Mouse (Mus musculus) limb, embryonic 10.5 days (tissue): ENCODE measurements at regions not wholly inside any gene's neighbourhood (a gene's known extent, or its start where the extent isn't known, plus 50 kb on each side); places are given as distances from the start of the nearest gene placed in this dataset.

Experiments used
- DNase-seq: peaks from one replicate; pipeline ENCODE4 v3.0.0-alpha.2; 2017; ENCODE audit warnings: low spot score
- H3K27ac ChIP-seq: fragments of 300-500 bp; sonication (generic); 2 replicates; pipeline ENCODE4 v1.5.1; 2016; ENCODE audit warnings: mild to moderate bottlenecking
- H3K27me3 ChIP-seq: fragments of 300-500 bp; sonication (generic); 2 replicates; pipeline ENCODE4 v1.6.1; 2016; ENCODE audit warnings: low read depth, mild to moderate bottlenecking; ENCODE audit not compliant: poor library complexity, severe bottlenecking
- H3K36me3 ChIP-seq: fragments of 300-500 bp; sonication (generic); 2 replicates; pipeline ENCODE4 v1.6.1; 2016; ENCODE audit warnings: mild to moderate bottlenecking, moderate library complexity
- H3K4me1 ChIP-seq: fragments of 300-500 bp; sonication (generic); 2 replicates; pipeline ENCODE4 v1.6.1; 2016
- H3K4me3 ChIP-seq: fragments of 300-500 bp; sonication (generic); 2 replicates; pipeline ENCODE4 v1.5.1; 2016; ENCODE audit warnings: mild to moderate bottlenecking, moderate library complexity
- H3K9me3 ChIP-seq: fragments of 300-500 bp; sonication (generic); replicated peaks from 2 replicates; pipeline ENCODE4 v1.6.1; 2016; ENCODE audit warnings: mild to moderate bottlenecking
- WGBS: fragments of 180-500 bp; shearing (Covaris S2); methylation state at CpG from one replicate; pipeline ENCODE4 v1.1.7; 2016; 5-methylcytosine and 5-hydroxymethylcytosine counted together

DNA sequence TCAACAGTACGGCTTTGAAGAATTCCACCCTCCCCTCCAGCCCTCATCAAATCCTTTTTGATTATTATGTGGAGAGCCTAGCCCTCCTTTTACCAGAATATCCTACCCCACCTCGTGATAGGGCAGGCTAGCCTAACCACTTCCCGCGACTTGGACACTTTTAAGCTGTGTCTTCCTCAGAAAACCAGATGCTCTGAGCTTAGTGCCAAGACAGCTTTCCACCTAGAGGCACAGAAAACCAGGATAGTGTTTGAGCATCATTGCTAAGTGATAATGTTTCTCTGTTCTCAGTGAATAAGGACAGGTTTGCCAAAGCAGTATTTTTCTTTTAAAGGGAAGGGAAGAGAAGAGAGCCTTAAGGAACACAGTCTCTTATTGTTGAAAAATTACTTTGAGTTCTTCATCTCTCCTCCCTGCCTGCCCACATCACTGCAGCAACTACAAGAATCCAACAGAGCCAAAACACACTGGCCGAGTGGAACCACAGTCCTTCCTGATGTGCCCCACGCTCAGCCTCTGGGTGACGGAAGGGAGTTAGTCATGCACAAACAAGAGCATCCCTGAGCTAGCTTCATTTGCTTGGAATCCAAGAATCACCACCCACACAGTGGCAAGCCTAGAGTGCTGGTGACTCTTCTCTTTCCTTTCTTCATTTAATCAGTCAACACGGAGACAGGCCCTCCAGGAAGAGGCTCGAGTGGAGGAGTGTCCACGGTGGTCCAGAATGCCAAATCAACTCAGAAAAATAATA is 144.4 kb upstream of the Ank start:
- H3K9me3 ChIP-seq: no peaks in the 10 kb centered on the region
- no peaks in the 10 kb centered on the region for H3K36me3 ChIP-seq
- 86% methylated on average over 10 of the region's 10 CpGs for WGBS
- H3K27ac ChIP-seq: no peak overlapping the region
- no peak for DNase-seq
- H3K4me1 ChIP-seq: no peaks in the 10 kb centered on the region
- H3K27me3 ChIP-seq: no peaks in the 10 kb centered on the region
- H3K4me3 ChIP-seq: no peak overlapping the region

DNA sequence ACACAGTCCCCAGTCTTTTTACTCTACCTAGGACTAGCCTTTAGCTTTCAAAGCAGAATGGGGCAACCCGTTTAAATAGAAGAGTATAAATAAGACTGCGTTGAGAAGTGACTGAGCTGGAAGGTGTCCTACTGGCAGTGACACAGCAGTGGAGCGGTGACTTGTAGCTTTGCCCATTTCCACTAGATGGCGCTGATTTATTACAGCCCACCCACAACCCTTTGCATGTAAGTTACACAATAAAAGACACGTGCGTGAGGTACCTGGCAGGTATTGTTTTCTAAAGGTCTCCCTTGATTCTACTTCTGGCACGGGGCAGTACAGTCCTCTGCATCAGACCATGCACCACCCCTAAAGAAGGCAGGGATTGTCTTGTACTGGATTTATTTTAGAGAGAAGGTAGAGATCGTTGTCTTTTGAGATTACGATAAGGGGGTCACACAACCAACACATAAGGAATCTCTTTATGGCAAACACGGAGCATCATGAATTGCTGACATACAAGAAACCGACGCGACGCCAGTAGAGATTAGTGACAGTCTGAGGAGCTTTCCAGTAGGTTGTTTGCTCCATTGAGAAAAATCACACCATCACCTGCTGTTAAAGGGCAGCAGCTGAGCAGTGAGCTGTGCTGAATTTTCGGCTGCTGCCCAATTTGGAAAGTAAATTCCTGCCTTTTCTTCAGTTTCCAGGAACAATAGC is 140.5 kb upstream of the Ank start:
- Histone ChIP-seq H3K36me3 (no peaks in the 10 kb centered on the region), H3K27ac (no peak overlapping the region), H3K27me3 (no peaks in the 10 kb centered on the region), H3K4me3 (no peak overlapping the region), H3K4me1 (no peaks in the 10 kb centered on the region), H3K9me3 (no peaks in the 10 kb centered on the region)
- DNase-seq: peak; percentile 67
- WGBS: 31% methylated on average over 15 of the region's 15 CpGs

DNA sequence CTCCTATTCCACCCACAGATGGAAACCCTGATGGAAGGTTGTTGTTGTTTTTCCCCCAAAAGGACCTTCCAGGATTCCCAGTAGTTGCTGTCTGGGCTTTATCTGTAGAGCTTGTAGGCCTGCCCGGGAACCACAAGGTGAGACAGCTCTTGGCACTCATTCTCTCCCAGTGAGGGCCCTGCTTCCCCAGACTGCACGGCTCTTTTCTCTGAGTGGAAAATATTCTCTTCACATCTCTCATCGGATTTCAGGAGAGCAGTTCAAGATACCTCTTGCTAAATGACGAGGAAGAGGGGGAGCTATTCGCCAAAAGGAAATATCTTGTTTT is 140.0 kb upstream of the Ank start:
- no peaks in the 10 kb centered on the region for H3K27me3 ChIP-seq
- no peak for DNase-seq
- no peak overlapping the region for H3K27ac ChIP-seq
- H3K9me3 ChIP-seq: no peaks in the 10 kb centered on the region
- no peaks in the 10 kb centered on the region for H3K36me3 ChIP-seq
- WGBS: 81% methylated on average over 5 of the region's 5 CpGs
- H3K4me3 ChIP-seq: no peak overlapping the region
- H3K4me1 ChIP-seq: no peaks in the 10 kb centered on the region

DNA sequence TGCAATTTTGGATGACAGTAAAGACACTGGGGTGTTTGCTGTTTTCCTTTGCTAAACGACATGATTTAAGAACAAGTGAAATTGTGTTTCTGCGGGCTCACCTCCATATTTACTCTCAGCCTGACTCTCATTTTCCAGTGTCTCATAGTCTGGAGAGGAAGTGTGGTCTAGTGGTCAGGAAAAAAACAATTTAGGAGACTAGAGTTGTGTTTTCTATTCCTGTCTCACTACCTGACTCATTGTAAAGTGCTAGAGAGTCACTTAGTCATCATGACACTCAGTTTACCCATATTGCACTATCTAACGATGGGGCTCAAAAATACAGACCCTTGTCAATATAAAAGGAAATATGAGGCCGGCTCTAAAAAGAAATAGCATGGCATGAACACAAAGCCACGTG is 138.7 kb upstream of the Ank start:
- no peak for DNase-seq
- H3K4me3 ChIP-seq: no peak overlapping the region
- WGBS: 92% methylated on average over 5 of the region's 5 CpGs
- no peaks in the 10 kb centered on the region for H3K27me3 ChIP-seq
- no peak overlapping the region for H3K27ac ChIP-seq
- H3K4me1 ChIP-seq: no peaks in the 10 kb centered on the region
- H3K36me3 ChIP-seq: no peaks in the 10 kb centered on the region
- no peaks in the 10 kb centered on the region for H3K9me3 ChIP-seq

DNA sequence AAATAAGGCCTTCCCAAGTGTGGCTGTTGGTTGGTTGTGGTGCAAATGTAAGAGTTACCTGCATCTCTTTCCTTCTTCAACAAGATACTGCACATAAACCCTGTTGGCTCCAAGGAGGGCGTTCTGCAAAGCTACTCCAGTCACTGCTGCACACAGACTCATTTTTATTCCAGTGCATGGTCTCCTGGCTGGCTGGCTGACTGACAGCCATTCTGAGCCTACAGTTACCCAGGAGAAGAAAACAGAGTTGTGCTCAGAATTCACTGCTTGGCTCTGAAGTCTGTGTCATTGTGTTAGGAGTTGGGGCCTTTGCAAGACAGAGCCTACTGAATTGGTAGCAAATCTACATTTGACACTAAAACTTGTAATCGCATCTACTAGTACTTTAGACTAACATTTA is 138.0 kb upstream of the Ank start:
- Histone ChIP-seq H3K27ac (no peak overlapping the region), H3K27me3 (no peaks in the 10 kb centered on the region), H3K36me3 (no peaks in the 10 kb centered on the region), H3K9me3 (no peaks in the 10 kb centered on the region), H3K4me3 (no peak overlapping the region), H3K4me1 (no peaks in the 10 kb centered on the region)
- DNase-seq: no peak
- 91% methylated on average over 2 of the region's 2 CpGs for WGBS

DNA sequence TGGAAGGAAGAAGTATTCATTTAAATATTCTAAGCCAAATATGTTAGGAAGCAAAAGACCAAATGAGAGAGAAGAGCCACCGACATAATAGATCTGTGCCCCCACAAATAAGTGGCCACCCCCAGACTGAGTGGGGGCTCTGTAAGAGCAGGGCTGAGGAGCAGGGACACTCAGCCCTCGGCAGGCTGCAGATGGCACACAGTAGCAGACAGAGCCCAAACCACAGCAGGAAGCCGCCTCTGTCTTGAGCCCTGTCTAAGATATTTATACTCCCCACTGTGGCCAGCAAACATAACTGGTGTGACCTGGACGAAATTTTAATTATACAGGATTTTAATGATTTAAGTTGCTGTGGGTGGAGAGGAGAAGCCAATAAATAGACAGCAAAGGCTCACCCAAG is 126.4 kb upstream of the Ank start:
- no peaks in the 10 kb centered on the region for H3K36me3 ChIP-seq
- H3K4me1 ChIP-seq: no peaks in the 10 kb centered on the region
- H3K27me3 ChIP-seq: no peaks in the 10 kb centered on the region
- DNase-seq: no peak
- WGBS: 81% methylated on average over 4 of the region's 4 CpGs
- H3K27ac ChIP-seq: no peak overlapping the region
- no peaks in the 10 kb centered on the region for H3K9me3 ChIP-seq
- H3K4me3 ChIP-seq: no peak overlapping the region

DNA sequence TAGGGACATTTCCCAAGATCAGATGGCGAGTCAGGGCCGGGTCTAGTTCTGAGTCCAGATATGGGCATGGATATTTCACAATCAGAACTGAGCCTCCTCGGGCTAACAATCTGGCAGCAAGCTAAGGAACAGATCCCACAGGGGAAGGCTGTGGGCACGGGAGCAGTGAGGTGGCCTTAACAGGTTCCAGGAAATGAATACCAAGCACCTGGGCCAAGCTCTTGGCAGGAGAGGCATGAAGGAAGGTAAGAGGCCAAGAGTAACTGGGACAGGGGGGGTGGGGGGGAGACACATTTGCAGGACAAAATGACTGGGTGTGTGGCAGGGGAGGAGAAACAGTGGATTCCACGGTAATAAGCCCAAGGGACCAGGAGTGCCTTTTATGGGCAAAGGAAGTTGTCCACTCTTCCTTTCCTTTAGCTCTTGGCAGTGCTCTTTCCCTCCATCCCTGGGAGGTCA is 124.9 kb upstream of the Ank start:
- Histone ChIP-seq H3K36me3 (no peaks in the 10 kb centered on the region), H3K27ac (no peak overlapping the region), H3K9me3 (no peaks in the 10 kb centered on the region), H3K4me3 (no peak overlapping the region), H3K27me3 (no peaks in the 10 kb centered on the region), H3K4me1 (no peaks in the 10 kb centered on the region)
- DNase-seq: no peak
- 79% methylated on average over 5 of the region's 5 CpGs for WGBS

DNA sequence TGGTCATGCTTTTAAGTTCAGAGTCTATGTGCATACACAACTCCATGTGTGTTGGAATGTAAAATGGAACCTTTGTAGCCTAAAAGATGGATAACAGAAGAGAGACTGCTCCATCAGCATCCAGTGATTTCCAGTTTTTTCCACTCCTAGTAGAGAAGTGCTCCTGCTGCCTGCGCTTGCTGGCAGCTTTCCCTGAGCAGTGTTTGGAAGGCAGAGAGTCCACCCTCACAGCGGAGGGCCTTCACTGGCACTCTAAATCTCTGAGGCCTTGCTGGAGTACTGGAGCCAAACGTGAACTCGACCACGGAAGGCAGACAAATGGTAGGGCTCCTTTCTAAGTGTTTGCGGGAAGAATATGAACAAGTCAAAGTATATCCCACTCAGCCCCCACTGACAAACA is 108.0 kb upstream of the Ank start:
- Histone ChIP-seq H3K9me3 (no peaks in the 10 kb centered on the region), H3K27me3 (no peaks in the 10 kb centered on the region), H3K4me1 (no peaks in the 10 kb centered on the region), H3K27ac (no peak overlapping the region), H3K4me3 (no peak overlapping the region), H3K36me3 (no peaks in the 10 kb centered on the region)
- 84% methylated on average over 6 of the region's 6 CpGs for WGBS
- no peak for DNase-seq

DNA sequence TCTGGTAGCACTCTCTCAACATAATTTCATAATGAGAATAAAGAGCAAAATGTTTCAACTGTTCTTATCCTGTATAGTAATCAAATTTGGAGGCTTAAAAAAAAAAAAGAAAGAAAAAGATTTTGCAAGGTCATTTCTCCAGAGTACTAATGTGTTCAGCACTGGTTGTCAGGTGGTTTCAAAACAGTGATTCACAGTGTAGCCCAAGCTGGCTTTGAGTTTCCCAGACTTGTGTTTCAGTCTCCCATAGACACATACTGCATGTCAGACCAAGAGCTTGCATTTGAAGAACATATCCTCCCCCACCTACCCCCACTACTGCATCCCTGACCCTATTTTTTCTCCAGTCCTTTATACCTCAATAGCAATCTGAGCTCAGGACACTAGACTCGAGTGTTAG is 107.2 kb upstream of the Ank start:
- Histone ChIP-seq H3K4me1 (no peaks in the 10 kb centered on the region), H3K36me3 (no peaks in the 10 kb centered on the region), H3K27ac (no peak overlapping the region), H3K4me3 (no peak overlapping the region), H3K9me3 (no peaks in the 10 kb centered on the region), H3K27me3 (no peaks in the 10 kb centered on the region)
- 91% methylated on average over 1 of the region's 1 CpGs for WGBS
- no peak for DNase-seq

DNA sequence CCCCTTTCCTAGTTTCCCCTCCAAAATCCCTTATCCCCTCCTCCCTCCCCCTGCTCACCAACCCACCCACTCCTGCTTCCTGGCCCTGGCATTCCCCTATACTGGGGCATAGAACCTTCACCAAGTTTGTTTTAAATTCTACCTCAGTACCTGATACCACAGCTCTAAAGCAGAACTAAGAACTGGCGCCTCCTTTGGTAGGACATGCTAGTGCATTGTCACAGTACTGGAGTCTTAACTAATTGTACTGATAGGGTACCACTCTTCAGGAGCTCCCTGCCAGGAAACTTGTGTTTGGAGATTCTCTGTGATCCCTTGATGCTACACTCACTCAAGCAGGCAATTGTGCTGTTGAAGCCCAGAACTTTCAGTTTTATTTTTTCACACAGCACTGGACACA is 92.0 kb upstream of the Ank start:
- WGBS: 71% methylated on average over 1 of the region's 1 CpGs
- Histone ChIP-seq H3K4me3 (no peak overlapping the region), H3K36me3 (no peaks in the 10 kb centered on the region), H3K4me1 (no peaks in the 10 kb centered on the region), H3K27ac (no peak overlapping the region), H3K9me3 (no peaks in the 10 kb centered on the region), H3K27me3 (no peaks in the 10 kb centered on the region)
- no peak for DNase-seq

DNA sequence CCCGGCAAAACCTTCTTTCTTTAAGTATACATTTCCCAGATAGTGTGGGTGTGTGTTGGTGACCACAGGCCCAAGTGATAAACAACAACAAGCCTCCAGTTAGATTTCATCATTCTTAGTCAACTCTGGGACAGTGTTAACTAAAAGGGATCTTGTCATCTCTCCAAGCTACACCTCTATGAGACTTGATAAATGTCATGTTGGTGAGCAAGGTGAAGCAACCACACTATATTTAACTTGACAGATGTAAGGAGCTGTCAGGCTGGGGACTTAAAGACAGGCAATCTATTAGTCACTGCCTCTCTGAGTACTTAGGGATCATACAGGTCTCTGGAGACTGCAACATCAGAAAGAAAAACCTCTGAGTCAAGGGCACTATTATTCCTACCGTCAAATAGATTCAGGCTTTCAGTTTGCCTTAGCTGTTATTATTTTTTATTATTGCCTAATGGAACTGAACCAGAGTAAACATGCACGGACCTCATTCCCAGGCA is 87.8 kb upstream of the Ank start:
- 94% methylated on average over 3 of the region's 3 CpGs for WGBS
- no peak for DNase-seq
- H3K4me3 ChIP-seq: no peak overlapping the region
- H3K27me3 ChIP-seq: no peaks in the 10 kb centered on the region
- no peaks in the 10 kb centered on the region for H3K4me1 ChIP-seq
- no peaks in the 10 kb centered on the region for H3K36me3 ChIP-seq
- no peaks in the 10 kb centered on the region for H3K9me3 ChIP-seq
- H3K27ac ChIP-seq: no peak overlapping the region

DNA sequence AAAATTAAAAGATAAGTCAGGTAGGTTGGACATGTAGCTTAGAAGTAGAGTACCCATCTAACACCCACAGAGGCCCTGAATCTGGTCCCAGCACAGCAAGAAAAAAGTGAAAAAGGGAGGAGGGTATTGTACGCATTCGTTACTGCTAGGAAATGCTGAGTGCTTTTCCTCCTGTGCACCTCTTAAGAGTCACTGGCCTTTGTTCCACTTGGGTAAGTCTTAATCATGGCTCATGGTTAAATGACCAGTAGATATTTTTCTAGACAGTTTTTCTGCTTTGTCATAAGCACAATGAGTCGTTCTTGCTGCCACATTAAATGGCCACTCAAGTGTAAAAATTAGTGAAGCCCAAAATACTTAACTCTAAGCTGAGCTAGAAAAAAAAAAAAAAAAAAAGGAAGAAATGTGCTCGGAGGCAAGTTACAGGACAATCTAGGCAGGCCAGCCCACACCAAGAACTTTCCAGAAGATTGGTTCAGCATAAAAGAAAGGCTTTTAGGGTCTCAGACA is 86.0 kb upstream of the Ank start:
- H3K27ac ChIP-seq: no peak overlapping the region
- WGBS: 82% methylated on average over 4 of the region's 4 CpGs
- no peaks in the 10 kb centered on the region for H3K27me3 ChIP-seq
- no peaks in the 10 kb centered on the region for H3K36me3 ChIP-seq
- no peak overlapping the region for H3K4me3 ChIP-seq
- no peaks in the 10 kb centered on the region for H3K9me3 ChIP-seq
- H3K4me1 ChIP-seq: no peaks in the 10 kb centered on the region
- no peak for DNase-seq

DNA sequence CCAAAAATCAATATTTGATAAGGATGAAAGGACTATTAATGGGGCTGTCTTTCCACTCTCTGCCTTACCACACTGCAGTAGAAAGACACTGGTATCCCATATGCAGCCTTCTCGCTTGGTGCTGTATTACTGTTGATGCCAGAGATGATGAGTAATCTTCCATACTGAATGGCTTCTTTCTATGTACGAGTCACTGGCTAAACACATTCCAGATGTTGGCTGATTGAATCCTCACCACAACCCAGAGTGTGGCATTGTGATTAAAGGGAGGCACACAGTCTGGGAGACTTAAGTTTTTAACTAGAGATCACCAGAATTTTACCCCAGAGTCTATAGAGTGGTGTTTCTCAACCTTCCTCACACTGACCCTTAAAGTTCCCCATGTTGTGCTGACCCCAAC is 84.9 kb upstream of the Ank start:
- Histone ChIP-seq H3K27ac (no peak overlapping the region), H3K4me3 (no peak overlapping the region), H3K4me1 (no peaks in the 10 kb centered on the region), H3K9me3 (no peaks in the 10 kb centered on the region), H3K36me3 (no peaks in the 10 kb centered on the region), H3K27me3 (no peaks in the 10 kb centered on the region)
- 45% methylated on average over 2 of the region's 2 CpGs for WGBS
- DNase-seq: no peak
